Mouse (Mus musculus) megakaryocyte, embryonic 14.5 days (primary cell): ENCODE data around the gene Stard13.

Experiments used
- FLI1 ChIP-seq: IDR thresholded peaks from 2 replicates; pipeline ENCODE4 v1.6.1; 2012; ENCODE audit warnings: low read length, inconsistent platforms, mixed read lengths
- GATA1 ChIP-seq: IDR thresholded peaks from 3 replicates; pipeline ENCODE4 v1.6.1; 2012; ENCODE audit warnings: mixed read lengths, low read length, inconsistent platforms, borderline replicate concordance

GRCm38 (mm10) chr5:151046917-151047316 lies 186.7 kb downstream of the Stard13 start:
- no peak for TF ChIP-seq GATA1
- TF ChIP-seq FLI1, result no peak
